ENCODE assay signal across 10 mouse cellular contexts in genomic region chr11:8497136-8497535, GRCm38 (mm10).
DNase-seq lines count a peak whose midpoint lies in the region; ATAC-seq lines count a peak whose summit lies in the region.
"Had no signal": no experiment of that assay in that cellular context is flagged by ENCODE, and none has a peak within 500 bp of the region (broad histone marks: within the 10 kb centered on the region; RNA-seq: fewer than 3 reads in every experiment).

No protein-coding gene starts in this region.

- intact Hi-C loops in heart, postnatal 25 days (cut with DNase I), result no loop called here

- WGBS in heart, embryonic 16.5 days, result 81% methylated on average over 6 of the region's 6 CpGs
- WGBS in neural tube, embryonic 15.5 days, result 79% methylated on average over 6 of the region's 6 CpGs
- 88% methylated on average over 6 of the region's 6 CpGs for WGBS in limb, embryonic 11.5 days

- H3K27me3 ChIP-seq in heart, embryonic 16.5 days (ENCODE audit: control insufficient read depth, insufficient read depth, low read length), result no peaks in the 10 kb centered on the region
- no peaks in the 10 kb centered on the region for H3K27me3 ChIP-seq in neural tube, embryonic 15.5 days (replicated peaks)
- no peaks in the 10 kb centered on the region for H3K27me3 ChIP-seq in limb, embryonic 11.5 days (ENCODE audit: control insufficient read depth, insufficient read depth, low read length)
- H3K27me3 ChIP-seq: neural tube, embryonic 12.5 days had no signal

- peak overlapping the region; percentile 67 for H3K27ac ChIP-seq in heart, embryonic 16.5 days (ENCODE audit: low read length)
- H3K27ac ChIP-seq in neural tube, embryonic 15.5 days (replicated peaks), result peak overlapping the region; percentile 13; the same call in 1 of the 2 replicates
- H3K27ac ChIP-seq in limb, embryonic 11.5 days (replicated peaks; ENCODE audit: low read depth, low read length), result no peak overlapping the region
- H3K27ac ChIP-seq: neural tube, embryonic 12.5 days had no signal

- no peak overlapping the region for H3K9ac ChIP-seq in heart, embryonic 16.5 days (ENCODE audit: low read length)
- H3K9ac ChIP-seq in neural tube, embryonic 15.5 days (replicated peaks), result no peak overlapping the region
- H3K9ac ChIP-seq in limb, embryonic 11.5 days (ENCODE audit: low read length), result 0 out of 2 replicates have a peak overlapping the region, but pooled peaks have one; percentile 12
- H3K9ac ChIP-seq: neural tube, embryonic 12.5 days had no signal

- 0 out of 2 replicates have a peak, but pooled peaks cover 3% of the 10 kb centered on the region for H3K36me3 ChIP-seq in heart, embryonic 16.5 days (ENCODE audit: control insufficient read depth, insufficient read depth)
- 0 out of 2 replicates have a peak, but pooled peaks cover 4% of the 10 kb centered on the region for H3K36me3 ChIP-seq in neural tube, embryonic 15.5 days
- peaks cover 16% of the 10 kb centered on the region for H3K36me3 ChIP-seq in limb, embryonic 11.5 days (ENCODE audit: control insufficient read depth, insufficient read depth, low read length)
- H3K36me3 ChIP-seq: neural tube, embryonic 12.5 days had no signal

- no peak overlapping the region for H3K4me3 ChIP-seq in heart, embryonic 16.5 days (ENCODE audit: low read length)
- H3K4me3 ChIP-seq in neural tube, embryonic 15.5 days (replicated peaks), result no peak overlapping the region
- no peak overlapping the region for H3K4me3 ChIP-seq in limb, embryonic 11.5 days (ENCODE audit: low read depth, low read length)
- H3K4me3 ChIP-seq: neural tube, embryonic 12.5 days had no signal

- no peak overlapping the region for H3K4me2 ChIP-seq in heart, embryonic 16.5 days (ENCODE audit: low read depth, low read length)
- H3K4me2 ChIP-seq in neural tube, embryonic 15.5 days, result no peak overlapping the region
- no peak overlapping the region for H3K4me2 ChIP-seq in limb, embryonic 11.5 days (ENCODE audit: low read depth, severe bottlenecking)
- H3K4me2 ChIP-seq: neural tube, embryonic 12.5 days had no signal

- H3K4me1 ChIP-seq in heart, embryonic 16.5 days (ENCODE audit: control insufficient read depth, insufficient read depth, low read length), result peaks cover 76% of the 10 kb centered on the region
- peaks cover 15% of the 10 kb centered on the region; the same call in 1 of the 2 replicates for H3K4me1 ChIP-seq in neural tube, embryonic 15.5 days
- H3K4me1 ChIP-seq in limb, embryonic 11.5 days (ENCODE audit: control insufficient read depth, insufficient read depth, low read length), result no peaks in the 10 kb centered on the region
- H3K4me1 ChIP-seq: neural tube, embryonic 12.5 days had no signal

- no peak for DNase-seq in heart, postnatal 25 days (ENCODE audit: low spot score)
- no peak for DNase-seq in neural tube, embryonic 10.5 days (ENCODE audit: extremely low spot score, low spot score)
- DNase-seq in limb, embryonic 11.5 days (ENCODE audit: low spot score), result no peak
- no peak for DNase-seq in right cerebral cortex, adult 18-20 months
- DNase-seq: right cerebral cortex, postnatal 14 days; thymus, adult 2 months had no signal

- no peak for ATAC-seq in heart, embryonic 16.5 days (replicated peaks; ENCODE audit: extremely low read depth, insufficient read depth, low FRiP score)
- no peak for ATAC-seq in neural tube, embryonic 15.5 days (ENCODE audit: low FRiP score)
- no peak for ATAC-seq in limb, embryonic 11.5 days (ENCODE audit: insufficient number of reproducible peaks, low FRiP score, low TSS enrichment, low read depth)
- no peak for ATAC-seq in CD4-positive, CD25-positive, alpha-beta regulatory T cell, adult 4 months

- H3K9me3 ChIP-seq in heart, embryonic 16.5 days (replicated peaks; ENCODE audit: control insufficient read depth, low read length), result no peaks in the 10 kb centered on the region
- no peaks in the 10 kb centered on the region for H3K9me3 ChIP-seq in neural tube, embryonic 15.5 days (replicated peaks)
- no peaks in the 10 kb centered on the region for H3K9me3 ChIP-seq in limb, embryonic 11.5 days (ENCODE audit: control insufficient read depth, low read length)
- H3K9me3 ChIP-seq: neural tube, embryonic 12.5 days had no signal
